Mouse (Mus musculus) intestine, embryonic 15.5 days (tissue): ENCODE measurements around the gene Setd4. TPM values are rescaled to one million over a fixed set of nuclear protein-coding genes. Genes with fewer than 3 reads are reported as not detected.

Experiments
- polyA plus RNA-seq: library from polyadenylated mRNA; unstranded; fragments of >200 nt; fragmentation: Nextera tagmentation; extraction: Ambion mirVana; gene quantifications from 2 replicates; pipeline ENCODE4 v1.2.1, GENCODE M21; 2015

Gene Setd4
- polyA plus RNA-seq, 1 experiment from 2014 or later, result 9.9 TPM

Other genes with a start within 250 kb of the Setd4 start
- 119 and 122 TPM in 2 replicates for gene Cbr1, start 1.8 kb upstream of the Setd4 start, polyA plus RNA-seq
- not detected in 2 replicates for gene Gm5678, start 24.0 kb upstream of the Setd4 start, polyA plus RNA-seq
- gene Cbr3, start 79.2 kb upstream of the Setd4 start, polyA plus RNA-seq, result 2.1 and 2.4 TPM in 2 replicates
- 11.6 and 14.4 TPM in 2 replicates for gene Dop1b, start 107.8 kb upstream of the Setd4 start, polyA plus RNA-seq
- gene Morc3, start 228.1 kb upstream of the Setd4 start, polyA plus RNA-seq, result 27.5 and 40.6 TPM in 2 replicates